Mouse (Mus musculus): ENCODE measurements around the gene Gm37240.

GRCm38 (mm10) chr3:85636716-85637447 is 250.4 kb downstream of the Gm37240 start:
- TF ChIP-seq CTCF (IDR thresholded peaks at IDR 0.05; ENCODE audit: low read depth, low read length) = no peak
- no peak for TF ChIP-seq GATA1 (IDR thresholded peaks at IDR 0.05; ENCODE audit: borderline replicate concordance, low read length)
